Mouse (Mus musculus): Measurements from ENCODE around the gene Iqsec1.

GRCm38 (mm10) chr6:90740348-90741055 is 248.0 kb downstream of the Iqsec1 start:
- no peak for TF ChIP-seq CTCF (IDR thresholded peaks at IDR 0.05; ENCODE audit: insufficient read depth, low read length)
- TF ChIP-seq POLR2A (IDR thresholded peaks at IDR 0.05; ENCODE audit: borderline replicate concordance, extremely low read depth, low read depth, low read length), result no peak
